Mouse (Mus musculus): ENCODE data around the gene Esr2. TPM values are rescaled to one million over a fixed set of nuclear protein-coding genes. Genes with fewer than 3 reads are reported as not detected.

Esr2 gene
- polyA plus RNA-seq, 1 experiment from 2014 or later, result 0.08 TPM

DNA sequence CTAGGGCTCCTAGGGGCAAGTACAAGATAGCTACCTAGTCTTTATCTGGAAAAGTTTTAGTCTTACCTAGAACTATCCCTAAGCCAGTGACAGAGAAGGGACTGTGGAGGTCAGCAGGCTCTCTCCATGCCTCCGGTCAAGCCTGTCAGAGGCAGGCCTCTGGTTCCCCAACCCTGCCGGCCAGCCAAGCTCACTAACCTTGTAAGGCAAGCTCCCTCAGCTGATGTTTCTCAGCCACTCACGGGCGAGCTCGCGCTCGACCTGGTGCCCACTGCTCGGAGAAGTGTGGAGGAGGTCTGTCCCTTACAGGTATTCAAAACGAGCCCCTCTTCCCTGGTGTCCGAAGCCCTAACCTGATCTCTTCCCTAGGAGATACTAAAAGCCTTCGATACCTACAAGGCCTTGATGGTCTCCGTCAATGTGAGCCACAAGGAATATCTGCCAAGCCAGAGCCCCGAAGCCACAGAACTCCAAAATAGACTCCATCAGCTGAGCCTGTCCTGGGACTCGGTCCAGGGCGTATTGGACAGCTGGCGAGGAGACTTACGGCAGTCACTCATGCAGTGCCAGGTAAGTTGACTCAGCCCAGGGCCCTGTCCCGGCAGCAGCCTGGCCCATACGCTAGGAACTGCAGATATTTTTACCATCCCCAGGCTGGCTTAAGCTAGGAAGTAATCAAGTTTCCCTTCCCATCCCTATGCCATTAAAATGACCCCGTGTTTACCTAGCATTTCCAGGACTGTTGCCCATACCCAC, 72.3 kb downstream of the Esr2 start:
- Histone ChIP-seq H3K9me3 (ENCODE audit: control insufficient read depth, low read length) (no peaks in the 10 kb centered on the region), H3K4me3 (ENCODE audit: low read depth, low read length) (no peak overlapping the region), H3K27me3 (ENCODE audit: control insufficient read depth, insufficient read depth, low read length) (no peaks in the 10 kb centered on the region), H3K4me2 (ENCODE audit: low read depth, low read length) (no peak overlapping the region), H3K9ac (replicated peaks; ENCODE audit: low read depth, low read length) (no peak overlapping the region), H3K36me3 (ENCODE audit: control insufficient read depth, insufficient read depth, low read length) (peaks cover 59% of the 10 kb centered on the region), H3K27ac (ENCODE audit: low read depth, low read length) (no peak overlapping the region), H3K4me1 (ENCODE audit: control insufficient read depth, insufficient read depth, low read length) (no peaks in the 10 kb centered on the region)
- 95% methylated on average over 20 of the region's 20 CpGs for WGBS
- no peak for ATAC-seq (ENCODE audit: low read depth)

DNA sequence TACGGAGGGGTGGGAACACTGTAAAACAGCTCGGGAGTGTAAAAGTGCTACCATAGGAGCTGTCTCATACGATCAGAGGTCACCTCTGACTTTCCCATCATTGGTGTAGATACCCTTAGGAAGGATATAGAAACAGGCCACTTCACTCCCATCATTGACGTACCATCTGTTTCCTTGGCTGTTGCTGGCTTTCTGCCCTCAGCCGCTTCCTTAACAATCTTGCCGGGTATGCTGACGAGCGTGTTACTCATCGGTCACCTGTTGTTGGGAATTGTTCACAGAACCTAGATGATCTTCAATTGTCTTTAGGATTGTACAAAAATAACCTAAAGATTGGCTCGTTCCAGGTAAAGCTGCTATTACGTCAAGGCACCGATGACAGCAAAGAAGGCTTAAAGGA, 74.4 kb downstream of the Esr2 start:
- Histone ChIP-seq H3K27me3 (ENCODE audit: control insufficient read depth, insufficient read depth, low read length) (no peaks in the 10 kb centered on the region), H3K4me2 (ENCODE audit: low read depth, low read length) (no peak overlapping the region), H3K27ac (ENCODE audit: low read depth, low read length) (no peak overlapping the region), H3K36me3 (ENCODE audit: control insufficient read depth, insufficient read depth, low read length) (peaks cover 68% of the 10 kb centered on the region), H3K9ac (replicated peaks; ENCODE audit: low read depth, low read length) (no peak overlapping the region), H3K9me3 (ENCODE audit: control insufficient read depth, low read length) (no peaks in the 10 kb centered on the region), H3K4me1 (ENCODE audit: control insufficient read depth, insufficient read depth, low read length) (no peaks in the 10 kb centered on the region), H3K4me3 (ENCODE audit: low read depth, low read length) (no peak overlapping the region)
- WGBS, result 90% methylated on average over 12 of the region's 12 CpGs
- no peak for ATAC-seq (ENCODE audit: low read depth)

DNA sequence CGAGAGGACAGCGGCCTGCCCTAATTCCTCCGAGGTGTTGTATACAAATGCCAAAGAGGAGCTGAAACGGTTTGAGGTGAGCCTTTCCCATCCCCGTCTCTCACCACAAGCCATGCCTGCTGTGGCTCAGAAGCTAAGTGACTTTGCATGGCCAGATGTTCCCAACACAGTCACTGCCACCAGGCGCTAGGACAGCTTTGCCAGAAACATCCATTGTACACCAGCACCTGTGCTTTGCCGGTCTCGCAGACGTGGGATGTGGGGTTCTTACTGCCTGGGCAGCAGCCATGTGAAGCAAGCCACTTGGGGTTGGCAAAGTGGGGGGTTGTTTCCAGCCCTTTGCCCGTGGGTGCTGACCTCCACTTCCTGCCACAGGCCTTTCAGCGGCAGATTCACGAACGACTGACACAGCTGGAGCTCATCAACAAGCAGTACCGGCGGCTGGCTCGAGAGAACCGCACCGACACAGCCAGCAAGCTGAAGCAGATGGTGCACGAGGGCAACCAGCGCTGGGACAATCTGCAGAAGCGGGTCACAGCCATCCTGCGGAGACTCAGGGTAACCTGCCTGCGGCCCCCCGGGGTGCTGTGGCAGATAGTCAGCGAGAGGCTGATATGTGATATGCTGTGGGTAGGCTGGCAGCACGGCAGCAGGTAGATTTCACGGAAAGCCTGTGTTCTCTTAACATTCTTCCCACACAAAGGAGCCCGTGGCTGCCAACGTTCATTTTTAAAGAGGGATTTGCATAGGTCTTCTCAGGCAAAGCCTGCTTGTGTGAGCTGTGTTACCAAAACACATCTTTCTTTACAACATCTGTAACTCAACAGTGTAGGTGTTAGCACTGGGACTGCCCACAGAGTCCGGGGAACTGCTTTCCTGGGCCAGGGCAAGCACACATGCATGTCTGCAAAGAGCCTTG, 81.7 kb downstream of the Esr2 start:
- Histone ChIP-seq H3K27me3 (ENCODE audit: control insufficient read depth, insufficient read depth, low read length) (no peaks in the 10 kb centered on the region), H3K36me3 (ENCODE audit: control insufficient read depth, insufficient read depth, low read length) (peaks cover 49% of the 10 kb centered on the region), H3K9ac (replicated peaks; ENCODE audit: low read depth, low read length) (no peak overlapping the region), H3K4me2 (ENCODE audit: low read depth, low read length) (no peak overlapping the region), H3K4me1 (ENCODE audit: control insufficient read depth, insufficient read depth, low read length) (no peaks in the 10 kb centered on the region), H3K27ac (ENCODE audit: low read depth, low read length) (no peak overlapping the region), H3K4me3 (ENCODE audit: low read depth, low read length) (no peak overlapping the region), H3K9me3 (ENCODE audit: control insufficient read depth, low read length) (no peaks in the 10 kb centered on the region)
- WGBS, result 72% methylated on average over 30 of the region's 30 CpGs
- no peak for ATAC-seq (ENCODE audit: low read depth)

DNA sequence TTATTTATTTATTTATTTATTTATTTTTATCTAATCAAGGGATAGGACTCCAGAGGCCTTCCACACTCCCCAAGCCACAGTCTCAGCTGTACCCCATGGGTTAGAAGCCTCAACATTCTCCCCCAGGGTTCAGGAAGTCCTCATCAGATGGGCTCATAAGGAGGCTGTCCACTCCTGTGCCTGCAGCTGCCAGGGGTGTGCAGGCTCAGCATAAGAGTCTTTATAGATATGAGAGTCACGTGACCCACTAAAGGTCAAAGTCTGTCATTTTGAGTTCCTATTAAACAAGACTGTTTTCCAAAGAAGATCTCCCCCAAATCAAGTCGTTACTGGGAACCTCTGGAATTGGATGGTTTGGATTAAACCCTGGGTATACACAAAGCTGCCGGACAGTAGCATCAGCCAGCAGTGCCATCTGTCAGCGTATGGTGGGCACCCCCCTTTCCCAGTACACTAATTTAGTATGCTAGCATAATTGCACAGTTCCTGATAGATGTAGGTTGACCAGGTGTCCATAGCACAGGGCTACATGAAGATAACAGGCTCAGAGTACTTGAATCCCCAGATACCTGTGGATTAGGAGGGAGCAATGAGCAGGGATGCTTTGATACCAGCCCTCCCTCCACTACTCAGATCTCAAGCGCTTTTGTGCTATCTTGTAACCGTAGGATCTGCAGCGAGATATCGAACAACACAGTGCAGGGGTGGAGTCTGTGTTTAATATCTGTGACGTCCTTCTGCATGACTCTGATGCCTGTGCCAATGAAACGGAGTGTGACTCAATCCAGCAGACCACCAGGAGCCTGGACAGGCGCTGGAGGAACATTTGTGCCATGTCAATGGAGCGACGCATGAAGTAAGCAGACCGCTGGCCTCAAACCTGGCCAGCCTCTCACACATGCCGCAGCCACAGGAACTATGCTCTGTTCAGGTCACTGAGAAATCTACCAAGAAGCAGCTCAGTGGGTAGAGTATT, 83.2 kb downstream of the Esr2 start:
- no peak overlapping the region for H3K4me2 ChIP-seq (ENCODE audit: low read depth, low read length)
- H3K9me3 ChIP-seq (ENCODE audit: control insufficient read depth, low read length), result no peaks in the 10 kb centered on the region
- no peak overlapping the region for H3K27ac ChIP-seq (ENCODE audit: low read depth, low read length)
- no peaks in the 10 kb centered on the region for H3K27me3 ChIP-seq (ENCODE audit: control insufficient read depth, insufficient read depth, low read length)
- no peak for ATAC-seq (ENCODE audit: low read depth)
- no peaks in the 10 kb centered on the region for H3K4me1 ChIP-seq (ENCODE audit: control insufficient read depth, insufficient read depth, low read length)
- no peak overlapping the region for H3K9ac ChIP-seq (replicated peaks; ENCODE audit: low read depth, low read length)
- no peak overlapping the region for H3K4me3 ChIP-seq (ENCODE audit: low read depth, low read length)
- peaks cover 35% of the 10 kb centered on the region for H3K36me3 ChIP-seq (ENCODE audit: control insufficient read depth, insufficient read depth, low read length)
- 91% methylated on average over 15 of the region's 15 CpGs for WGBS

DNA sequence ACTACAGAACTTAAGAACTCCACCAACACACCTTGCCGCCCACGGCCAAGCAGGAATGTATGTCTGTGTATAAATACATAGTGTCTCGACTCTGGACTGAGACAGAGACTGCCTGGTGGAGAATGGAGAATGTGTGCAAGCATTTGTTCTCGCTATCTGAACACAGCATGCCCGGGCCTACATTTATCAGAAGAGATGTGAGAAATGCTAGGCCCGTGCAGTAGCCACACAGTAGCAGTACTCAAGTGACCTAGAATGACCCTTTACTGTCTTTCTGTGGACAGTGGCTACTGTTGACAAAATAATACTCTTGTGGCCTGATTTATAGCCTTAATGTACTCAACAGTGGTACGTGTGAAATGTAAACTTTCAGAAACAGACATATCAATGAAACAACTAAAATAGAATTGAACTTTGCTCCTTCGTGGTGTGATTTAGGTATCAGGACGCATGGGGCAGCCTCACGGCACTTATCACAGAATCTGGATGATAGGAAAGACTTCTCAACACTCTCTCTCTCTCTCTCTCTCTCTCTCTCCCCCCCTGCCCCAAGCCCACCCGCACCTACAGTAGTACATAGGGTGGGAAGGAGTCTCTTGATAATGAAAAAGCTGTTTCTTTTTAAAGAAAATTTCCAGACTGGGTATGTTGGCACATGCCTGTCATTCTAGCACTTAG, 84.1 kb downstream of the Esr2 start:
- no peaks in the 10 kb centered on the region for H3K4me1 ChIP-seq (ENCODE audit: control insufficient read depth, insufficient read depth, low read length)
- no peaks in the 10 kb centered on the region for H3K9me3 ChIP-seq (ENCODE audit: control insufficient read depth, low read length)
- H3K36me3 ChIP-seq (ENCODE audit: control insufficient read depth, insufficient read depth, low read length), result peaks cover 28% of the 10 kb centered on the region
- no peak overlapping the region for H3K4me2 ChIP-seq (ENCODE audit: low read depth, low read length)
- no peak for ATAC-seq (ENCODE audit: low read depth)
- H3K4me3 ChIP-seq (ENCODE audit: low read depth, low read length), result no peak overlapping the region
- no peak overlapping the region for H3K27ac ChIP-seq (ENCODE audit: low read depth, low read length)
- no peaks in the 10 kb centered on the region for H3K27me3 ChIP-seq (ENCODE audit: control insufficient read depth, insufficient read depth, low read length)
- WGBS, result 92% methylated on average over 11 of the region's 11 CpGs
- H3K9ac ChIP-seq (replicated peaks; ENCODE audit: low read depth, low read length), result no peak overlapping the region

DNA sequence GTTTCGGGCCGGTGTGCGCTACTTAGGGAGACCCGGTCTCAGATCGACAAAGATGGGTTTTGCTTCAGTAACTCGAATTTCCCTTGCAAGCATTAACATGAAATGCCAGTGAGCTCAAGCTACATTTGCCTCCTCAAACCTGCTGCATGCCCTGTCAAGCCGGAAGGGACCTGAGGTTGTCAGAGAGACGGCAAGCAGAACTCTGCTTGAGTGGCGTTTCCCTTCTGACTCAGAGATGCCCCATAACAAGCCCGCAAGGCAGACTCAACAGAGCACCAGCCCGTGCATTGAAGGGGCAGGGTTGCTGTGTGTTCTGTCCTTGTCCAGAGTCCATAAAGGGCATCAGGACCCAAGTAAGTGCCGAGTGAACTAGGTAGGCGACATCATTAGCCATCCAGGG, 90.0 kb downstream of the Esr2 start:
- Histone ChIP-seq H3K4me2 (ENCODE audit: low read depth, low read length) (no peak overlapping the region), H3K27ac (ENCODE audit: low read depth, low read length) (no peak overlapping the region), H3K9me3 (ENCODE audit: control insufficient read depth, low read length) (no peaks in the 10 kb centered on the region), H3K4me3 (ENCODE audit: low read depth, low read length) (no peak overlapping the region), H3K36me3 (ENCODE audit: control insufficient read depth, insufficient read depth, low read length) (peaks cover 2% of the 10 kb centered on the region; the same call in 1 of the 2 replicates), H3K27me3 (ENCODE audit: control insufficient read depth, insufficient read depth, low read length) (no peaks in the 10 kb centered on the region), H3K9ac (replicated peaks; ENCODE audit: low read depth, low read length) (no peak overlapping the region), H3K4me1 (ENCODE audit: control insufficient read depth, insufficient read depth, low read length) (0 out of 2 replicates have a peak, but pooled peaks cover 5% of the 10 kb centered on the region)
- WGBS, result 91% methylated on average over 13 of the region's 13 CpGs
- ATAC-seq (ENCODE audit: low read depth), result no peak

DNA sequence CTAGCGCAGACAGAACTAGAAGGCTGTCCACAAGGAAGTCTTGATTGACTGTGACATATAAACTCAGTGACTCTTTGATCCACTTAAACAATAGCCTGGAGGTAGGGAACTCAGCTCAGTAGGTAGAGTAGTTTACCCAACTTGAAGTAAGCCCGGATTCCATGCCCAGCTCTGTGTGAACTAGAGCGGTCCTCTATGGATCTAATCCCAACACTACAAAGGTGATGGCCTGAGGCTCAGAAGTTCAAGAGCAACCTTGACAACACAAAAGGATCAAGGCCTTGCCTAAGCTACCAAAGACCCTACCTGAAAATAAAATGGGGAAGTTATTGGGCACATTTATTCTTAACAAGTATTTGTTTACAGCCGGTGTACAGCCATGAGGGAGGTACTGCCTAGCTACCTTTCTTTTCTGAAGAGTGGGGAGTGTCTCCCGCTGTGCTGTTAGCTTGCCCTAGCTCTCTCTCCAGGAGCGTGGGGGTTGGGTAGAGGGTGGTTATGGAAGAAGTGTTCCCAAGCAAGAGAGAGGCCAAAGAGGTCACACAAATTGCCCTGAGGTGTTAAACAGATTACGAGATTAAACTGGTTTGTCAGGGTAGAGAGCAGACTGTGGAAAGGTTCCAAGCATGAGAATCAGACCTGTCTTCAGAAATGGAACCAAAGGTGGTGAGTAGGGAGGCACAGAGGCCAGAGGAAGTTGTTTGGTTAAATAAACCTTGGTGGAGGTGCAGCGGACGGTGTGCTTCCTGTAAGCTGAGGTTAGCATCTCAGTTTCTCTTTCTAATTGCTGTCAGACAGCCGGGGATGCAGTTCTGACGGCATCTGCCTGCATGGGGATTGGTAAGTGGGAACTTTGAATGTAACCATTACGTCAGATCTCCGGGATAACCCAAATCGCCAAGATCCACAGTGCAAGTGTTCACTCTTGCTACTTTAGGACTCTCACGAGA, 90.8 kb downstream of the Esr2 start:
- no peaks in the 10 kb centered on the region for H3K27me3 ChIP-seq (ENCODE audit: control insufficient read depth, insufficient read depth, low read length)
- H3K9ac ChIP-seq (replicated peaks; ENCODE audit: low read depth, low read length), result no peak overlapping the region
- ATAC-seq (ENCODE audit: low read depth), result no peak
- H3K27ac ChIP-seq (ENCODE audit: low read depth, low read length), result no peak overlapping the region
- H3K36me3 ChIP-seq (ENCODE audit: control insufficient read depth, insufficient read depth, low read length), result peaks cover 2% of the 10 kb centered on the region; the same call in 1 of the 2 replicates
- no peaks in the 10 kb centered on the region for H3K9me3 ChIP-seq (ENCODE audit: control insufficient read depth, low read length)
- 0 out of 2 replicates have a peak, but pooled peaks cover 5% of the 10 kb centered on the region for H3K4me1 ChIP-seq (ENCODE audit: control insufficient read depth, insufficient read depth, low read length)
- 80% methylated on average over 15 of the region's 15 CpGs for WGBS
- no peak overlapping the region for H3K4me3 ChIP-seq (ENCODE audit: low read depth, low read length)
- no peak overlapping the region for H3K4me2 ChIP-seq (ENCODE audit: low read depth, low read length)

All from neural tube, embryonic 14.5 days (tissue).